Mouse (Mus musculus): Measurements from ENCODE around the gene Grik2. TPM values are rescaled to one million over a fixed set of nuclear protein-coding genes. Genes with fewer than 3 reads are reported as not detected.
"Not testable (repeated sequence)": the region's sequence is repeated elsewhere in the genome, so short reads cannot be mapped to it uniquely, and the experiment has no call there.

The Grik2 gene
- polyA plus RNA-seq, 1 experiment from 2014 or later = 6.1 TPM

DNA sequence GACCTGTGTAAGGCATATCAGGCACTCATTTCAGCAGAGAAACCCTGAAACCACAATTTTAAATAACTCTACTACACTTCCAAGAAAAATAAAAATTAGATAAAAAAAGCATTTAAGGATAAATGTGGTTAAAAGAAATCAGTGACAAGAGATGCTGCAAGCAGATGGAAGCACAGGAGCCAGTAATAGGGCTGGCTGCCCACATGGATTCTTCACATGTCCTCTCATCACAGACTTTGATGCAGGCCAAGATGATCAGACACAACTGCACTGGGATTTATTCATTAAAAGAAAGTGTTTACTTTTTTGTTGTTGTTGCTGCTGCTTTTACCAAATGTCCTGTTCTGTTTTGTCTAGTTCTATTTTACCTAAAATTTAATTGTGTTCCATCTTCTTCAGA is 315.0 kb downstream of the Grik2 start:
- H3K9me3 ChIP-seq (ENCODE audit: control insufficient read depth, low read length) = no peaks in the 10 kb centered on the region
- no peak overlapping the region for H3K4me2 ChIP-seq (ENCODE audit: low read length)
- no peak for DNase-seq (ENCODE audit: low spot score)
- H3K27me3 ChIP-seq (replicated peaks; ENCODE audit: control insufficient read depth, insufficient read depth, low read length) = no peaks in the 10 kb centered on the region
- no peak overlapping the region for H3K4me3 ChIP-seq (ENCODE audit: low read depth, low read length)
- no peak overlapping the region for H3K9ac ChIP-seq (ENCODE audit: low read length)
- no peaks in the 10 kb centered on the region for H3K4me1 ChIP-seq (replicated peaks; ENCODE audit: control insufficient read depth, insufficient read depth, low read length)
- no peaks in the 10 kb centered on the region for H3K36me3 ChIP-seq (ENCODE audit: control insufficient read depth, insufficient read depth, low read length)
- H3K27ac ChIP-seq (ENCODE audit: low read depth) = no peak overlapping the region
- ATAC-seq (replicated peaks; ENCODE audit: low FRiP score, low TSS enrichment, low read depth) = no peak

DNA sequence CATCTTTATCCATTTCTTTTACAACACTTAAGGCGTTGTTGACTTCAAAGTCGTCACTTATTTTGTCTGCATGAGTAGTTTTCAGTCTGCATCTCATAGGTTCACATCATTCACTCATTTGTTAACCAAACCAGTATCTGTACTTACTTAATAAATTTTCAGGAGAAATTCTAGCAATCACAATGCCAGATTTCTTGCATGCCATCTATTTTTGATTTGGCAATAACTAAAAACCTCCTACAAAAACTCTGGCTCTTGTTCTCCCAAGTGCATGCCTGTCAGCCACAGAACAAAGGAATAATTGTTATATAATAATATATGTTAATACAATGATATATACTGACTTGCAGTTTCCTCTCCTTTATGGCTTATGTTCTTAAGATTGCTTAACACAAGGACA is 331.8 kb downstream of the Grik2 start:
- Histone ChIP-seq H3K9me3 (ENCODE audit: control insufficient read depth, low read length) (no peaks in the 10 kb centered on the region), H3K4me3 (ENCODE audit: low read depth, low read length) (no peak overlapping the region), H3K9ac (ENCODE audit: low read length) (no peak overlapping the region), H3K27ac (ENCODE audit: low read depth) (no peak overlapping the region), H3K4me1 (replicated peaks; ENCODE audit: control insufficient read depth, insufficient read depth, low read length) (no peaks in the 10 kb centered on the region), H3K27me3 (replicated peaks; ENCODE audit: control insufficient read depth, insufficient read depth, low read length) (no peaks in the 10 kb centered on the region), H3K4me2 (ENCODE audit: low read length) (no peak overlapping the region), H3K36me3 (ENCODE audit: control insufficient read depth, insufficient read depth, low read length) (no peaks in the 10 kb centered on the region)
- 86% methylated on average over 2 of the region's 2 CpGs for WGBS
- DNase-seq (ENCODE audit: low spot score) (no peak), ATAC-seq (replicated peaks; ENCODE audit: low FRiP score, low TSS enrichment, low read depth) (no peak)

DNA sequence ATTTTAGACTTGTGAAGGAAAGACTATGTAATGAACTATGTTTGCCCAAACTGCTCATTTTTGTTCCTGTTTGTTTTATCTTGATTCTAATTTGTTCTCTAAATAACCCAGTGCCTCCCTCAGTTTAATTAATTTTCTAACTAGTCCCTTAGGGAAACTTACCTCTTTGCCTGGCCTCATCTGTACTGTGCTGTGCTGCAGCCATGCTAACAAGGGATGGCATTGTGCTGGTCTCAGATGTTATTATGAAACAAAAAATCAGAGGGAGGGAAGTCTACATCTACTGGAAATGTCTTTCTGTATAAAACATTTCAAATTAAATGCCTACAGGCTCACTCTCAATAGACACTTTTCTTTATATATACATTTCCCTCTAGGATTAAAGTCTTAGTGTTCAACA is 335.0 kb downstream of the Grik2 start:
- ATAC-seq (replicated peaks; ENCODE audit: low FRiP score, low TSS enrichment, low read depth) = no peak
- no peak overlapping the region for H3K4me2 ChIP-seq (ENCODE audit: low read length)
- H3K9me3 ChIP-seq (ENCODE audit: control insufficient read depth, low read length) = no peaks in the 10 kb centered on the region

DNA sequence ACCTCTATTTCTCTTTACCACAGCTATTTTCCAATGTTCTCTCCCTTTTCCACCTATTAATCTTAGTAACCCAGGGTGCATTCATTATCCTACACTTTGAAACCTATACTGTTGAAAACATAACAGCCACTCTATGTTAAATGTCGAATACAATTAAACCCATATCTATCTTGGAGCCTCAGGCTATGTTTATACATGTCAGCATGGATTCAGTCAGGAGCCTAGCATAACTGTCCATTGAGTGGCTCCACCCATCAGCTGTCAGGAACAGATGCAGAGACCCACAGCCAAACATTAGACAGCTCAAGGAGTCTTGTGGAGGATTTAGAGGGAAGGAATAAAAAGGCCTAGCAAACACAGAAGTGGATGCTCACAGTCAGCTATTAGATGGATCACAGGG is 347.2 kb downstream of the Grik2 start:
- no peak overlapping the region for H3K27ac ChIP-seq (ENCODE audit: low read depth)
- ATAC-seq (replicated peaks; ENCODE audit: low FRiP score, low TSS enrichment, low read depth) = no peak
- 81% methylated on average over 1 of the region's 1 CpGs for WGBS
- no peak for DNase-seq (ENCODE audit: low spot score)
- no peaks in the 10 kb centered on the region for H3K9me3 ChIP-seq (ENCODE audit: control insufficient read depth, low read length)
- no peaks in the 10 kb centered on the region for H3K27me3 ChIP-seq (replicated peaks; ENCODE audit: control insufficient read depth, insufficient read depth, low read length)
- no peaks in the 10 kb centered on the region for H3K36me3 ChIP-seq (ENCODE audit: control insufficient read depth, insufficient read depth, low read length)
- no peak overlapping the region for H3K9ac ChIP-seq (ENCODE audit: low read length)
- no peak overlapping the region for H3K4me3 ChIP-seq (ENCODE audit: low read depth, low read length)
- no peaks in the 10 kb centered on the region for H3K4me1 ChIP-seq (replicated peaks; ENCODE audit: control insufficient read depth, insufficient read depth, low read length)
- no peak overlapping the region for H3K4me2 ChIP-seq (ENCODE audit: low read length)

More for the DNA sequence above, 335.0 kb downstream of the Grik2 start:
- Histone ChIP-seq H3K27ac (ENCODE audit: low read depth) (no peak overlapping the region), H3K4me1 (replicated peaks; ENCODE audit: control insufficient read depth, insufficient read depth, low read length) (no peaks in the 10 kb centered on the region), H3K36me3 (ENCODE audit: control insufficient read depth, insufficient read depth, low read length) (no peaks in the 10 kb centered on the region), H3K9ac (ENCODE audit: low read length) (no peak overlapping the region), H3K27me3 (replicated peaks; ENCODE audit: control insufficient read depth, insufficient read depth, low read length) (no peaks in the 10 kb centered on the region), H3K4me3 (ENCODE audit: low read depth, low read length) (no peak overlapping the region)
- DNase-seq (ENCODE audit: low spot score) = no peak

DNA sequence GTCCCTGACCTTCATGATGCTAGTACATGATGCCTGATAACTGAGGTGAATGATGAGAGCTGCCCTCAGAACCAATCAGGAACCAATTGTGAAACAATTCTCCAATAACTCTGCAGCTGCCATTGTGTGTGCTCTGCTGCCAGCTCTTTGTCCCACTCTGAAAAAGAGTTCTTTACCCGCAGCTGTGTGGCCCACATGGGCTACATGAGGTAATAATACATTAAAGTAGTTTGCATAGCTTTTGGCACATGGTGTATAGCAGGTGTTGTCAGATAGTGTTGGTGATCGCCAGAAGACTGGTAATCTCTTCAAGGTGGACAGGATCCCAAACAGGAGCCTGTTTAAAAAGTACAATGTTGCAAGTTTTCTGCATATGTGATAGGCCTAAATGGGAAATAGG is 351.5 kb downstream of the Grik2 start:
- no peak overlapping the region for H3K4me2 ChIP-seq (ENCODE audit: low read length)
- no peaks in the 10 kb centered on the region for H3K4me1 ChIP-seq (replicated peaks; ENCODE audit: control insufficient read depth, insufficient read depth, low read length)
- H3K27ac ChIP-seq (ENCODE audit: low read depth) = no peak overlapping the region
- 73% methylated on average over 2 of the region's 2 CpGs for WGBS
- no peaks in the 10 kb centered on the region for H3K27me3 ChIP-seq (replicated peaks; ENCODE audit: control insufficient read depth, insufficient read depth, low read length)
- no peak overlapping the region for H3K4me3 ChIP-seq (ENCODE audit: low read depth, low read length)
- H3K36me3 ChIP-seq (ENCODE audit: control insufficient read depth, insufficient read depth, low read length) = no peaks in the 10 kb centered on the region
- no peaks in the 10 kb centered on the region for H3K9me3 ChIP-seq (ENCODE audit: control insufficient read depth, low read length)
- ATAC-seq (replicated peaks; ENCODE audit: low FRiP score, low TSS enrichment, low read depth) (no peak), DNase-seq (ENCODE audit: low spot score) (no peak)
- no peak overlapping the region for H3K9ac ChIP-seq (ENCODE audit: low read length)

DNA sequence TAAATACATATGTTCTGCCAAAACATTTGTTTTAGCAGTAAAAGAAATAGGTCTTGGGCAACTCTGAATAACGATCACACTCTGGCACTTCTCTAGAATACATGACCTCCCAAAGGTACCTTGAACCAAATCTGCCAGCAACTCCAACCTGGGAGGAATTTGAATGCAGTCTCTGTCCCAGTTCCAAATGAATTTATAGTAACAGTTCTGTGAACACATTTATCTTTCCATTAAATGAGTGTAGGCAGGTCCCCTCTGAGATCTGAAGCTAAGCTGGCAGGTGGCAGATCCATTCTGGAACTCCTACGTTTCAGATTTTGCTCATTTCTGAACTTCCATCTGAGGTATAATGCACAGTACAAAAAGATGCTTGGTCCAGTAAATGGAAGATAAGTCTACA is 352.3 kb downstream of the Grik2 start:
- Histone ChIP-seq H3K4me2 (ENCODE audit: low read length) (no peak overlapping the region), H3K9me3 (ENCODE audit: control insufficient read depth, low read length) (no peaks in the 10 kb centered on the region), H3K36me3 (ENCODE audit: control insufficient read depth, insufficient read depth, low read length) (no peaks in the 10 kb centered on the region), H3K27me3 (replicated peaks; ENCODE audit: control insufficient read depth, insufficient read depth, low read length) (no peaks in the 10 kb centered on the region), H3K9ac (ENCODE audit: low read length) (no peak overlapping the region), H3K27ac (ENCODE audit: low read depth) (no peak overlapping the region), H3K4me3 (ENCODE audit: low read depth, low read length) (no peak overlapping the region), H3K4me1 (replicated peaks; ENCODE audit: control insufficient read depth, insufficient read depth, low read length) (no peaks in the 10 kb centered on the region)
- DNase-seq (ENCODE audit: low spot score) (no peak), ATAC-seq (replicated peaks; ENCODE audit: low FRiP score, low TSS enrichment, low read depth) (no peak)
- WGBS = 85% methylated on average over 2 of the region's 2 CpGs

DNA sequence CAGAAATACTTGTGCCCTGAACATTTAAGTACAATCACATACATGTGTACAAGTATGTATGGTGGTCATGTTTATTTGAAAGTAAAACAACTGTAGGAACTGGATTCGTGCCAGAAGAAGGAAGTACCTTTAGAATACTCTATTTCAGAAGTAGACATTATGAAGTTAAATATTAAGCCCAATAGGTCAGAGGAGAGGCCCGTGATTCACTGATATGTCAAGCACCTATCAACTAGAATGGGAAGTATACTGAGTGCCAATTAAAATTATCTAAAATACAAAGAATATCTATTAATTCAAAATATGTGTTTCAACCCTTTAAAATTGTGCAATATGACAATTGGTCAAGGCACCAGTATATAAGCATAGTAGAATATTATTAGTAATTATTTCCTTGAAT is 355.7 kb downstream of the Grik2 start:
- Histone ChIP-seq H3K36me3 (ENCODE audit: control insufficient read depth, insufficient read depth, low read length) (no peaks in the 10 kb centered on the region), H3K27me3 (replicated peaks; ENCODE audit: control insufficient read depth, insufficient read depth, low read length) (no peaks in the 10 kb centered on the region), H3K9ac (ENCODE audit: low read length) (no peak overlapping the region), H3K4me3 (ENCODE audit: low read depth, low read length) (no peak overlapping the region), H3K4me1 (replicated peaks; ENCODE audit: control insufficient read depth, insufficient read depth, low read length) (no peaks in the 10 kb centered on the region), H3K9me3 (ENCODE audit: control insufficient read depth, low read length) (no peaks in the 10 kb centered on the region), H3K27ac (ENCODE audit: low read depth) (no peak overlapping the region), H3K4me2 (ENCODE audit: low read length) (no peak overlapping the region)
- no peak for ATAC-seq (replicated peaks; ENCODE audit: low FRiP score, low TSS enrichment, low read depth)
- 77% methylated on average over 2 of the region's 2 CpGs for WGBS
- no peak for DNase-seq (ENCODE audit: low spot score)

DNA sequence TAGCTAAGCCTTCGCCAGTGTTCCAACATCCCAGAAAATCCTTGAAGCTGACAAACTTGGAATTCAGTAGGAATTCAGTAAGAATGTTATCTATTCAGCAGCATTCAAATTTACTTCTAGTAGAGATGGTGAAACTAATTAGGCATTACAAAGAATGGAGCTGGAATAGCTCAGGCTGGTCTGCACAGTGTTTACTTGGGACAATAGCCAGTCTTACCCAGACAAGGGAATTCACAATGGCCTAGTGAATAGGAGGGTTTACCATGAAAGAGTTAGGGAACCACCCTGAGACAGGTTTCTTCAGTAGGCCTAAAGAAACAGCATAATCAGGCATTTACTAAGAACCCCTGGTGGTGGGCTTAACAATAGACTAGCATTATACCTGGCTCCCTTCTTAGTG is 371.4 kb downstream of the Grik2 start:
- not testable (repeated sequence) for H3K9ac ChIP-seq (ENCODE audit: low read length); H3K4me2 ChIP-seq (ENCODE audit: low read length); H3K4me3 ChIP-seq (ENCODE audit: low read depth, low read length); H3K4me1 ChIP-seq (replicated peaks; ENCODE audit: control insufficient read depth, insufficient read depth, low read length); DNase-seq (ENCODE audit: low spot score); ATAC-seq (replicated peaks; ENCODE audit: low FRiP score, low TSS enrichment, low read depth); H3K27ac ChIP-seq (ENCODE audit: low read depth); H3K27me3 ChIP-seq (replicated peaks; ENCODE audit: control insufficient read depth, insufficient read depth, low read length); H3K9me3 ChIP-seq (ENCODE audit: control insufficient read depth, low read length); H3K36me3 ChIP-seq (ENCODE audit: control insufficient read depth, insufficient read depth, low read length)
- 91% methylated on average over 1 of the region's 1 CpGs for WGBS

DNA sequence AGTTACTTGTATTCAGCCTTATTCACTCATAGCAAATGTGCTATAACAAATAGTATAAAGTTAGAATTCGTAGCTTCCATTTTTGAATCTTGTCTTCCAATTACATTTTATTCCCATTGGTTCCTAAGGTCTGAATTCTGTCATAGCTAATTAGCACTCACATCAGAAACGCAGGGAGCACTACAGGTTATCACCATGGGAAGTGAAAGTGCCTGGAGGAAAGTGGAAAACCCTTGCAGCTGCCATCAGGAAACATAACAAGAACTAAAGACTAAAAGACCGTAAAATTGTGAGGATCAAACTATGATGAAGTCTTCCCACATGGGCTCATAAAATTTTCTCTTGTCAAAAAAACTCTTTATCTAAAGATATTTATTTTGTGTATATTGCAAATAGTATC is 405.6 kb downstream of the Grik2 start:
- DNase-seq (ENCODE audit: low spot score) = no peak
- Histone ChIP-seq H3K9me3 (ENCODE audit: control insufficient read depth, low read length) (no peaks in the 10 kb centered on the region), H3K9ac (ENCODE audit: low read length) (no peak overlapping the region), H3K27me3 (replicated peaks; ENCODE audit: control insufficient read depth, insufficient read depth, low read length) (no peaks in the 10 kb centered on the region), H3K27ac (ENCODE audit: low read depth) (no peak overlapping the region), H3K4me3 (ENCODE audit: low read depth, low read length) (no peak overlapping the region), H3K36me3 (ENCODE audit: control insufficient read depth, insufficient read depth, low read length) (no peaks in the 10 kb centered on the region), H3K4me1 (replicated peaks; ENCODE audit: control insufficient read depth, insufficient read depth, low read length) (no peaks in the 10 kb centered on the region), H3K4me2 (ENCODE audit: low read length) (no peak overlapping the region)
- 72% methylated on average over 3 of the region's 3 CpGs for WGBS
- no peak for ATAC-seq (replicated peaks; ENCODE audit: low FRiP score, low TSS enrichment, low read depth)

Data from intestine, embryonic 14.5 days (tissue).